Mouse (Mus musculus) hindbrain, embryonic 11.5 days (tissue): ENCODE results near the gene Gm6040. TPM values are rescaled to one million over a fixed set of nuclear protein-coding genes. Genes with fewer than 3 reads are reported as not detected.

Source experiments
- polyA plus RNA-seq: library from polyadenylated mRNA; unstranded; fragments of >200 nt; fragmentation: Nextera tagmentation; extraction: Ambion mirVana; gene quantifications from 2 replicates; pipeline ENCODE4 v1.2.1, GENCODE M21; 2014

The Gm6040 gene
- polyA plus RNA-seq, 1 experiment from 2014 or later: not detected

Other genes starting within 250 kb of the Gm6040 start
- not detected in 2 replicates for gene Defb33, start 29.4 kb downstream of the Gm6040 start, polyA plus RNA-seq
- not detected in 2 replicates for gene Gm15056, start 19.4 kb downstream of the Gm6040 start, polyA plus RNA-seq
- gene AY761185, start 22.6 kb upstream of the Gm6040 start, polyA plus RNA-seq: not detected in 2 replicates
- gene Defa21, start 103.5 kb upstream of the Gm6040 start, polyA plus RNA-seq: not detected in 2 replicates
- not detected in 2 replicates for gene Defa23, start 133.0 kb upstream of the Gm6040 start, polyA plus RNA-seq
- not detected in 2 replicates for gene Defa35, start 143.0 kb upstream of the Gm6040 start, polyA plus RNA-seq
- gene Defa25, start 162.4 kb upstream of the Gm6040 start, polyA plus RNA-seq: not detected in 2 replicates
- gene Gm14851, start 174.0 kb upstream of the Gm6040 start, polyA plus RNA-seq: not detected in 2 replicates
- gene Defa30, start 212.6 kb upstream of the Gm6040 start, polyA plus RNA-seq: not detected in 2 replicates
- gene Defa22, start 240.2 kb upstream of the Gm6040 start, polyA plus RNA-seq: not detected in 2 replicates